Mouse (Mus musculus): ENCODE data around the gene Pole. TPM values are rescaled to one million over a fixed set of nuclear protein-coding genes. Genes with fewer than 3 reads are reported as not detected.

Pole gene
- total and polyA plus RNA-seq, 3 experiments = 46.0 to 60.2 (median 55.0) TPM

DNA sequence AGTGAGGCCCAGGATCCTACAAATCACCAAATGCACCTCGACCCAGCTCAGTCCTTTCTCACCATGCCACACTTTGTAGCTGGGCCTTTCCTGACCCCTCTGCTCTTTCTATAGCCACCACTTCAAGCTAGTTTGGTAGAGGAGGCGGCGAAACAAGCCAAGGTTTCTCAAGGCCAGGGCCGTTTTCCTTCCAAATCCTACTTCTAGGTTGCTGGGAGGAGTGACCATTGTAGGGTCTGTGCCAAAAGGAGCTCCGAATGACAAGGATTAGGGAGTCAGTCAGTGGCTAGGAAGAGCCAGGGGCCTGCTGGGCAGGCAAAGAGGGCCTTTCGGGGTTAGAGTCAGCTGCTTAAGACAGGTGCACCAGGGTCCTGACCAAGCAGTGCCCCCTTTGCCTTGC lies 98.4 kb downstream of the Pole start:
- Histone ChIP-seq H3K27ac (ENCODE audit: insufficient read depth, low read depth) (no peak overlapping the region), H3K79me2 (replicated peaks; ENCODE audit: control insufficient read depth, extremely low read depth, insufficient read depth, poor library complexity, severe bottlenecking) (no peaks in the 10 kb centered on the region), H3K36me3 (replicated peaks in 1 of 2; ENCODE audit: control insufficient read depth in 1 of 2, insufficient read depth in 1 of 2, low read length in 1 of 2) (peaks cover 0 to 16% of the 10 kb centered on the region in 2 experiments), H3K4me1 (ENCODE audit: control insufficient read depth in 1 of 2, insufficient read depth in 2 of 2) (peaks cover 1 to 20% of the 10 kb centered on the region in 2 experiments), H3K27me3 (replicated peaks) (no peaks in the 10 kb centered on the region), H3K4me2 (ENCODE audit: insufficient read depth, low read depth, poor library complexity, severe bottlenecking) (no peak overlapping the region), H3K9ac (ENCODE audit: insufficient read depth, low read depth) (no peak overlapping the region), H3K9me3 (replicated peaks; ENCODE audit: low read length) (peaks cover 2% of the 10 kb centered on the region), H3K4me3 (replicated peaks in 1 of 3; ENCODE audit: low read depth in 2 of 3, low read length in 2 of 3, poor library complexity in 1 of 3) (no peak overlapping the region)
- in situ Hi-C loops (cut with MboI; ENCODE audit: low pct_ligation_motif_present, low pct_unique_long_range_greater_than_20kb, low sequenced_read_pairs) = loop anchor here (5.0 kb wide), 1 partner anchor 43 kb away; no protein-coding TSS in a partner anchor
- TF ChIP-seq RAD21 (IDR thresholded peaks at IDR 0.05; ENCODE audit: low read depth, low read length) (no peak), KAT2A (IDR thresholded peaks at IDR 0.05; ENCODE audit: insufficient replicate concordance, low read length) (no peak), JUN (IDR thresholded peaks at IDR 0.05; ENCODE audit: insufficient read depth, low read depth, low read length) (no peak), SMC3 (IDR thresholded peaks at IDR 0.05; ENCODE audit: low read depth, low read length) (no peak), NRF1 (IDR thresholded peaks at IDR 0.05; ENCODE audit: low read depth, low read length) (no peak), ELF1 (IDR thresholded peaks at IDR 0.05; ENCODE audit: low read depth, low read length) (no peak), PAX5 (IDR thresholded peaks at IDR 0.05; ENCODE audit: low read length) (no peak), MXI1 (IDR thresholded peaks at IDR 0.05; ENCODE audit: low read depth, low read length) (no peak), ZNF384 (IDR thresholded peaks at IDR 0.05; ENCODE audit: low read depth, low read length) (no peak), ZC3H11A (IDR thresholded peaks at IDR 0.05; ENCODE audit: low read depth, low read length) (no peak), UBTF (IDR thresholded peaks at IDR 0.05; ENCODE audit: low read depth, low read length) (no peak), CTCF (conservative IDR thresholded peaks at IDR 0.05 in 1 of 2, IDR thresholded peaks at IDR 0.05 in 1 of 2; ENCODE audit: low read depth in 2 of 2, low read length in 2 of 2) (no peak), ZMIZ1 (IDR thresholded peaks at IDR 0.05; ENCODE audit: low read depth, low read length) (no peak), USF2 (conservative IDR thresholded peaks at IDR 0.05; ENCODE audit: low read depth, low read length) (no peak), MEF2A (IDR thresholded peaks at IDR 0.05; ENCODE audit: borderline replicate concordance, low read depth, low read length) (no peak), MAZ (IDR thresholded peaks at IDR 0.05; ENCODE audit: low read depth, low read length) (no peak), RCOR1 (conservative IDR thresholded peaks at IDR 0.05; ENCODE audit: low read depth, low read length) (no peak), CHD2 (IDR thresholded peaks at IDR 0.05; ENCODE audit: low read length) (no peak), MAFK (IDR thresholded peaks at IDR 0.05; ENCODE audit: insufficient replicate concordance, low read length) (no peak), CHD1 (IDR thresholded peaks at IDR 0.05; ENCODE audit: low read depth, low read length) (no peak)
- dilution Hi-C loops (cut with MboI; ENCODE audit: extremely low pct_ligation_motif_present, extremely low pct_unique_long_range_greater_than_20kb, low sequenced_read_pairs) = no loop called here
- no peak for DNase-seq (ENCODE audit: extremely low read depth)

DNA sequence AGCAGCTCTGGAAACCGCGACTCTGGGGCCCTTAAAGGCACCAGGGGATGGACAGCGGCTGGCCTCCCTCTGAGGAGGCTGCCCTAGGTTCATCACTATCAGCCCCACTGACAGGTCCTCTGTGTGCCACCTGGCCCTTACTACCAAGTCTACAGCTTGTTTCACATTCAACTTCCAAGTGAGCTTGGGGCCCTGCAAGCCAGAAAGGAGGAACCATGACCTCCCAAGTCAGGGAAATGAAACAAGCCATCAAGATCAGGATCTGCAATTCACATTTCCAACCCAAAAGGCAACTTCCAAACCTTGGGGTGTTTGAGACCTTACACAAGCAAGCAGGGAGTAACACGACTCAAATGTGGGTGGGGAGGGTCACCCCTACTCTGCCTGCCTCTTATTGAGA lies 99.2 kb downstream of the Pole start:
- in situ Hi-C loops (cut with MboI; ENCODE audit: low pct_ligation_motif_present, low pct_unique_long_range_greater_than_20kb, low sequenced_read_pairs) = no loop called here
- no peak for DNase-seq (ENCODE audit: extremely low read depth)
- dilution Hi-C loops (cut with MboI; ENCODE audit: extremely low pct_ligation_motif_present, extremely low pct_unique_long_range_greater_than_20kb, low sequenced_read_pairs) = no loop called here
- H3K4me1 ChIP-seq (ENCODE audit: control insufficient read depth in 1 of 2, insufficient read depth in 2 of 2) = peaks cover 8 to 28% of the 10 kb centered on the region in 2 experiments
- peaks cover 0 to 17% of the 10 kb centered on the region in 2 experiments for H3K36me3 ChIP-seq (replicated peaks in 1 of 2; ENCODE audit: control insufficient read depth in 1 of 2, insufficient read depth in 1 of 2, low read length in 1 of 2)
- no peaks in the 10 kb centered on the region for H3K79me2 ChIP-seq (replicated peaks; ENCODE audit: control insufficient read depth, extremely low read depth, insufficient read depth, poor library complexity, severe bottlenecking)
- no peak overlapping the region for H3K4me2 ChIP-seq (ENCODE audit: insufficient read depth, low read depth, poor library complexity, severe bottlenecking)
- H3K4me3 ChIP-seq (replicated peaks in 1 of 3; ENCODE audit: low read depth in 2 of 3, low read length in 2 of 3, poor library complexity in 1 of 3) = no peak overlapping the region
- no peak overlapping the region for H3K9ac ChIP-seq (ENCODE audit: insufficient read depth, low read depth)
- no peaks in the 10 kb centered on the region for H3K27me3 ChIP-seq (replicated peaks)
- TF ChIP-seq USF1 (IDR thresholded peaks at IDR 0.05; ENCODE audit: low read depth, low read length) (no peak), MYC (IDR thresholded peaks at IDR 0.05; ENCODE audit: low read depth, low read length) (no peak), CHD2 (IDR thresholded peaks at IDR 0.05; ENCODE audit: low read length) (no peak), KAT2A (IDR thresholded peaks at IDR 0.05; ENCODE audit: insufficient replicate concordance, low read length) (no peak), NELFE (IDR thresholded peaks at IDR 0.05; ENCODE audit: low read depth, low read length) (no peak), POLR2AphosphoS2 (IDR thresholded peaks at IDR 0.05; ENCODE audit: low read depth, low read length) (no peak), JUND (conservative IDR thresholded peaks at IDR 0.05; ENCODE audit: low read depth, low read length) (no peak), TCF12 (IDR thresholded peaks at IDR 0.05; ENCODE audit: low read depth, low read length) (no peak), ZC3H11A (IDR thresholded peaks at IDR 0.05; ENCODE audit: low read depth, low read length) (no peak)
- peaks cover 2% of the 10 kb centered on the region for H3K9me3 ChIP-seq (replicated peaks; ENCODE audit: low read length)
- H3K27ac ChIP-seq (ENCODE audit: insufficient read depth, low read depth) = no peak overlapping the region

All from CH12.LX (cell line).